Mouse (Mus musculus) heart, embryonic 10.5 days (tissue): ENCODE measurements around the gene Mmp7. TPM values are rescaled to one million over a fixed set of nuclear protein-coding genes. Genes with fewer than 3 reads are reported as not detected.

ENCODE experiments used
- DNase-seq: peaks from one replicate; pipeline ENCODE4 v3.0.0-alpha.2; 2017; ENCODE audit warnings: low spot score
- H3K27ac ChIP-seq: fragments of 300-500 bp; sonication (generic); 2 replicates; pipeline ENCODE4 v1.5.1; 2016; ENCODE audit warnings: mild to moderate bottlenecking
- H3K27me3 ChIP-seq: fragments of 300-500 bp; sonication (generic); 2 replicates; pipeline ENCODE4 v1.6.1; 2016; ENCODE audit warnings: mild to moderate bottlenecking; ENCODE audit not compliant: poor library complexity, insufficient read depth, severe bottlenecking
- H3K36me3 ChIP-seq: fragments of 300-500 bp; sonication (generic); 2 replicates; pipeline ENCODE4 v1.6.1; 2016; ENCODE audit warnings: mild to moderate bottlenecking, moderate library complexity
- H3K4me1 ChIP-seq: fragments of 300-500 bp; sonication (generic); 2 replicates; pipeline ENCODE4 v1.6.1; 2016; ENCODE audit warnings: mild to moderate bottlenecking
- H3K4me3 ChIP-seq: fragments of 300-500 bp; sonication (generic); 2 replicates; pipeline ENCODE4 v1.5.1; 2016; ENCODE audit warnings: mild to moderate bottlenecking, moderate library complexity
- H3K9me3 ChIP-seq: fragments of 300-500 bp; sonication (generic); 2 replicates; pipeline ENCODE4 v1.6.1; 2016; ENCODE audit warnings: mild to moderate bottlenecking, moderate library complexity
- WGBS: fragments of 180-500 bp; shearing (Covaris S2); methylation state at CpG from one replicate; pipeline ENCODE4 v1.1.7; 2016; 5-methylcytosine and 5-hydroxymethylcytosine counted together
- polyA plus RNA-seq: library from polyadenylated mRNA; unstranded; fragments of >200 nt; fragmentation: Nextera tagmentation; extraction: Ambion mirVana; gene quantifications from 2 replicates; pipeline ENCODE4 v1.2.1, GENCODE M21; 2016

Gene Mmp7
- polyA plus RNA-seq, 1 experiment from 2014 or later = not detected

- DNase-seq = no peak
Observed at GRCm38 (mm10) chr9:7689799-7690198, 2.1 kb upstream of the Mmp7 start.

GRCm38 (mm10) chr9:7693961-7694360 lies 2.1 kb downstream of the Mmp7 start:
- H3K4me1 ChIP-seq = no peaks in the 10 kb centered on the region
- H3K27ac ChIP-seq = no peak overlapping the region
- H3K27me3 ChIP-seq = no peaks in the 10 kb centered on the region
- H3K9me3 ChIP-seq = no peaks in the 10 kb centered on the region
- 60% methylated on average over 3 of the region's 3 CpGs for WGBS
- DNase-seq = no peak
- H3K4me3 ChIP-seq = no peak overlapping the region
- no peaks in the 10 kb centered on the region for H3K36me3 ChIP-seq

More at GRCm38 (mm10) chr9:7689799-7690198, 2.1 kb upstream of the Mmp7 start:
- 46% methylated on average over 6 of the region's 6 CpGs for WGBS
- Histone ChIP-seq H3K36me3 (no peaks in the 10 kb centered on the region), H3K4me1 (no peaks in the 10 kb centered on the region), H3K27ac (no peak overlapping the region), H3K9me3 (no peaks in the 10 kb centered on the region), H3K4me3 (no peak overlapping the region), H3K27me3 (no peaks in the 10 kb centered on the region)

GRCm38 (mm10) chr9:7695646-7696045 lies 3.8 kb downstream of the Mmp7 start:
- WGBS = 93% methylated on average over 3 of the region's 3 CpGs
- no peaks in the 10 kb centered on the region for H3K36me3 ChIP-seq
- DNase-seq = no peak
- H3K4me1 ChIP-seq = no peaks in the 10 kb centered on the region
- H3K27me3 ChIP-seq = no peaks in the 10 kb centered on the region
- no peak overlapping the region for H3K4me3 ChIP-seq
- H3K27ac ChIP-seq = no peak overlapping the region
- no peaks in the 10 kb centered on the region for H3K9me3 ChIP-seq

GRCm38 (mm10) chr9:7708698-7709097 lies 16.8 kb downstream of the Mmp7 start:
- no peaks in the 10 kb centered on the region for H3K36me3 ChIP-seq
- no peaks in the 10 kb centered on the region for H3K4me1 ChIP-seq
- WGBS = 76% methylated on average over 6 of the region's 6 CpGs
- no peak for DNase-seq
- no peaks in the 10 kb centered on the region for H3K9me3 ChIP-seq
- no peak overlapping the region for H3K4me3 ChIP-seq
- no peak overlapping the region for H3K27ac ChIP-seq
- no peaks in the 10 kb centered on the region for H3K27me3 ChIP-seq

- Histone ChIP-seq H3K9me3 (no peaks in the 10 kb centered on the region), H3K4me3 (no peak overlapping the region), H3K27ac (no peak overlapping the region), H3K4me1 (no peaks in the 10 kb centered on the region), H3K36me3 (no peaks in the 10 kb centered on the region), H3K27me3 (no peaks in the 10 kb centered on the region)
- DNase-seq = no peak
- 74% methylated on average over 4 of the region's 4 CpGs for WGBS
Observed at GRCm38 (mm10) chr9:7711196-7711595, 19.3 kb downstream of the Mmp7 start.

- no peaks in the 10 kb centered on the region for H3K36me3 ChIP-seq
- 41% methylated on average over 4 of the region's 4 CpGs for WGBS
- H3K27me3 ChIP-seq = no peaks in the 10 kb centered on the region
- no peaks in the 10 kb centered on the region for H3K9me3 ChIP-seq
- H3K4me3 ChIP-seq = no peak overlapping the region
- no peaks in the 10 kb centered on the region for H3K4me1 ChIP-seq
- H3K27ac ChIP-seq = no peak overlapping the region
- DNase-seq = no peak
Observed at GRCm38 (mm10) chr9:7714062-7714907, 22.4 kb downstream of the Mmp7 start.

GRCm38 (mm10) chr9:7714908-7715175 lies 23.0 kb downstream of the Mmp7 start:
- no peak for DNase-seq
- no peaks in the 10 kb centered on the region for H3K36me3 ChIP-seq
- 39% methylated on average over 2 of the region's 2 CpGs for WGBS
- H3K9me3 ChIP-seq = no peaks in the 10 kb centered on the region
- H3K27ac ChIP-seq = no peak overlapping the region
- H3K4me1 ChIP-seq = no peaks in the 10 kb centered on the region
- no peaks in the 10 kb centered on the region for H3K27me3 ChIP-seq
- H3K4me3 ChIP-seq = no peak overlapping the region

- 70% methylated on average over 1 of the region's 1 CpGs for WGBS
- H3K27me3 ChIP-seq = no peaks in the 10 kb centered on the region
- DNase-seq = no peak
Observed at GRCm38 (mm10) chr9:7721543-7721942, 29.7 kb downstream of the Mmp7 start.

GRCm38 (mm10) chr9:7728997-7729396 lies 37.1 kb downstream of the Mmp7 start:
- no peaks in the 10 kb centered on the region for H3K27me3 ChIP-seq
- DNase-seq = no peak
- 73% methylated on average over 4 of the region's 4 CpGs for WGBS
- H3K4me1 ChIP-seq = no peaks in the 10 kb centered on the region
- no peak overlapping the region for H3K27ac ChIP-seq
- H3K4me3 ChIP-seq = no peak overlapping the region
- no peaks in the 10 kb centered on the region for H3K9me3 ChIP-seq
- no peaks in the 10 kb centered on the region for H3K36me3 ChIP-seq

More at GRCm38 (mm10) chr9:7721543-7721942, 29.7 kb downstream of the Mmp7 start:
- no peak overlapping the region for H3K4me3 ChIP-seq
- H3K27ac ChIP-seq = no peak overlapping the region
- no peaks in the 10 kb centered on the region for H3K36me3 ChIP-seq
- H3K4me1 ChIP-seq = no peaks in the 10 kb centered on the region
- H3K9me3 ChIP-seq = no peaks in the 10 kb centered on the region

GRCm38 (mm10) chr9:7742696-7743095 lies 50.8 kb downstream of the Mmp7 start:
- Histone ChIP-seq H3K36me3 (no peaks in the 10 kb centered on the region), H3K4me1 (0 out of 2 replicates have a peak, but pooled peaks cover 3% of the 10 kb centered on the region), H3K9me3 (no peaks in the 10 kb centered on the region), H3K27me3 (no peaks in the 10 kb centered on the region), H3K4me3 (no peak overlapping the region), H3K27ac (no peak overlapping the region)
- WGBS = 91% methylated on average over 1 of the region's 1 CpGs
- DNase-seq = no peak

GRCm38 (mm10) chr9:7744156-7744555 lies 52.3 kb downstream of the Mmp7 start:
- Histone ChIP-seq H3K27me3 (no peaks in the 10 kb centered on the region), H3K4me1 (0 out of 2 replicates have a peak, but pooled peaks cover 3% of the 10 kb centered on the region), H3K27ac (no peak overlapping the region), H3K9me3 (no peaks in the 10 kb centered on the region), H3K4me3 (no peak overlapping the region), H3K36me3 (no peaks in the 10 kb centered on the region)
- WGBS = 74% methylated on average over 1 of the region's 1 CpGs
- DNase-seq = no peak

- 0 out of 2 replicates have a peak, but pooled peaks cover 3% of the 10 kb centered on the region for H3K4me1 ChIP-seq
- H3K27me3 ChIP-seq = no peaks in the 10 kb centered on the region
- no peaks in the 10 kb centered on the region for H3K9me3 ChIP-seq
- 90% methylated on average over 3 of the region's 3 CpGs for WGBS
- no peak overlapping the region for H3K27ac ChIP-seq
- H3K4me3 ChIP-seq = no peak overlapping the region
- no peak for DNase-seq
- H3K36me3 ChIP-seq = no peaks in the 10 kb centered on the region
Observed at GRCm38 (mm10) chr9:7748881-7749280, 57.0 kb downstream of the Mmp7 start.
